Mouse (Mus musculus): Measurements from ENCODE around the gene Rph3al. TPM values are rescaled to one million over a fixed set of nuclear protein-coding genes. Genes with fewer than 3 reads are reported as not detected.

Rph3al gene
- polyA plus RNA-seq, 1 experiment from 2014 or later = 14.5 TPM

DNA sequence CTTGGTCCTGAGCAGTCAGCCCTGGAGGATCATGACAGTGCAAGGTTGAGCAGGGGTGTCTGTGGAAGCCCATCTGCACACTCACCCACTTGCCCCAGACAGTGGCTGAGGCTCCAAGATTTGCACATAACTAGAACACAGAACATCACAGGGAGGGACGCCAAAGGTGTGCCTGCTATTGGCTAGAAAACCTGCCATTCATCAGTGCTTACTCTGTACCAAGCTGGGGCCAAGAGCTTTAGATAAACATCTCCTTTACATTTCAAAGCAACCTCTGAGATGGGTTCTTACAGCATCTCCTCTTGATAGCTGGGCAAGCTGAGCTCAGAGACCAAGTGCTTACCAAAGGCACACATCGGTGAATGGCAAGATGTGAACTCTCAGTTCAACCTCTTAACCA lies 10.3 kb downstream of the Rph3al start:
- Histone ChIP-seq H3K36me3 (ENCODE audit: insufficient read depth, low read length) (no peaks in the 10 kb centered on the region), H3K9ac (ENCODE audit: low read depth, low read length) (no peak overlapping the region), H3K27me3 (ENCODE audit: insufficient read depth, low read length) (no peaks in the 10 kb centered on the region), H3K27ac (no peak overlapping the region), H3K4me3 (replicated peaks; ENCODE audit: low read depth, low read length) (no peak overlapping the region), H3K4me1 (replicated peaks; ENCODE audit: insufficient read depth, low read length) (no peaks in the 10 kb centered on the region; the same call in 1 of the 2 replicates), H3K9me3 (replicated peaks; ENCODE audit: low read length) (no peaks in the 10 kb centered on the region), H3K4me2 (ENCODE audit: low read length) (no peak overlapping the region)
- DNase-seq (ENCODE audit: low spot score) = no peak
- TF ChIP-seq CTCF (IDR thresholded peaks at IDR 0.05; ENCODE audit: low read depth) = no peak
- 93% methylated on average over 2 of the region's 2 CpGs for WGBS
- no peak for ATAC-seq (replicated peaks; ENCODE audit: low FRiP score, low read depth)

DNA sequence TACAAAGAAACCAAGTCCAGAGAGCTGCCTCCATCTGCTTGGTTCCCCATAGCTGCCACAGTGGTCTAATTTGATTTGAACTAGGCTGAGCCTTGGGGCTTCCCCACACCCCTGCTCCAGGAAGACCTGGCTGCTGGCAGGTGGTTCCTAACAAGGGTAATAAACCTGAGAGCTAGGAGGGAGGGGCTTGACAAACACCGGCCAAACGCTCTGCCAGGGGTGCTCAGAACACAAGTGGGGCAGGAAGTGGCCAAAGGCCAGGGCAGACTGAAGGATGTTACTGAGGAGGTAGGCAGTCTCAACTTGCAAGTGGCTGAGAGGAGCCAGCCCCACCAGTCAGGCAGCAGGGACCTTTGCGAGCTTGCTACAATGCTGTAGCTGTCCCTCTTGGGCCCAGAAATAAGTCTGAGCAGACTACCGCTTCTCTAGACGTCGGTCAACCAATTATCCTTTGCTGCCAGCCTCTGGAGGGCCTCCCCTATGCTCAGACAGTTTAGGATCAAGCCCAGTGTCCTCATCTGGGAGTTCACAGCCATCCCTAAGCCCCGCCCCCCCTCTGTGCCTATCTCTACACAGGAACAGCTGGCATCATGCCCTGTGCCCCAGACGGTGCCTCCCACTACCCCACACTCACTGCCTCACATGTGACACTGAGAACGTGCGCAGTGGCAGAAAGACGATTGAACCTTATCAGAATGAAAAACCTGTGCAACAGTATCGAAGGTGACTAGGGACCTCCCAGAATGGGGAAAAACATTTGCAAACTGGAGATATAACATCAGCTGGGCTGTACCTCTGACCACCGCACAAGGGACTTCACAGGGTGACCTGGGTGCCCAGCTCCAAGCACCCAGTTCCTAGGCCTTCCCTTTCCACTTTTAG lies 11.6 kb downstream of the Rph3al start:
- no peaks in the 10 kb centered on the region; the same call in 1 of the 2 replicates for H3K4me1 ChIP-seq (replicated peaks; ENCODE audit: insufficient read depth, low read length)
- no peak for TF ChIP-seq CTCF (IDR thresholded peaks at IDR 0.05; ENCODE audit: low read depth)
- 39% methylated on average over 13 of the region's 13 CpGs for WGBS
- ATAC-seq (replicated peaks; ENCODE audit: low FRiP score, low read depth) = 0 out of 2 replicates have a peak, but pooled peaks have one; percentile 11
- H3K4me2 ChIP-seq (ENCODE audit: low read length) = no peak overlapping the region
- H3K9ac ChIP-seq (ENCODE audit: low read depth, low read length) = no peak overlapping the region
- no peaks in the 10 kb centered on the region for H3K36me3 ChIP-seq (ENCODE audit: insufficient read depth, low read length)
- H3K27me3 ChIP-seq (ENCODE audit: insufficient read depth, low read length) = no peaks in the 10 kb centered on the region
- no peaks in the 10 kb centered on the region for H3K9me3 ChIP-seq (replicated peaks; ENCODE audit: low read length)
- H3K4me3 ChIP-seq (replicated peaks; ENCODE audit: low read depth, low read length) = no peak overlapping the region
- DNase-seq (ENCODE audit: low spot score) = no peak
- no peak overlapping the region for H3K27ac ChIP-seq

GRCm38 (mm10) chr11:75925801-75926200 lies 12.4 kb downstream of the Rph3al start:
- no peaks in the 10 kb centered on the region for H3K36me3 ChIP-seq (ENCODE audit: insufficient read depth, low read length)
- no peaks in the 10 kb centered on the region for H3K27me3 ChIP-seq (ENCODE audit: insufficient read depth, low read length)
- H3K27ac ChIP-seq = no peak overlapping the region
- H3K4me3 ChIP-seq (replicated peaks; ENCODE audit: low read depth, low read length) = no peak overlapping the region
- ATAC-seq (replicated peaks; ENCODE audit: low FRiP score, low read depth) (no peak), DNase-seq (ENCODE audit: low spot score) (no peak)
- no peaks in the 10 kb centered on the region for H3K9me3 ChIP-seq (replicated peaks; ENCODE audit: low read length)
- H3K9ac ChIP-seq (ENCODE audit: low read depth, low read length) = no peak overlapping the region
- 36% methylated on average over 7 of the region's 7 CpGs for WGBS
- no peak for TF ChIP-seq CTCF (IDR thresholded peaks at IDR 0.05; ENCODE audit: low read depth)
- no peak overlapping the region for H3K4me2 ChIP-seq (ENCODE audit: low read length)
- H3K4me1 ChIP-seq (replicated peaks; ENCODE audit: insufficient read depth, low read length) = no peaks in the 10 kb centered on the region; the same call in 1 of the 2 replicates

DNA sequence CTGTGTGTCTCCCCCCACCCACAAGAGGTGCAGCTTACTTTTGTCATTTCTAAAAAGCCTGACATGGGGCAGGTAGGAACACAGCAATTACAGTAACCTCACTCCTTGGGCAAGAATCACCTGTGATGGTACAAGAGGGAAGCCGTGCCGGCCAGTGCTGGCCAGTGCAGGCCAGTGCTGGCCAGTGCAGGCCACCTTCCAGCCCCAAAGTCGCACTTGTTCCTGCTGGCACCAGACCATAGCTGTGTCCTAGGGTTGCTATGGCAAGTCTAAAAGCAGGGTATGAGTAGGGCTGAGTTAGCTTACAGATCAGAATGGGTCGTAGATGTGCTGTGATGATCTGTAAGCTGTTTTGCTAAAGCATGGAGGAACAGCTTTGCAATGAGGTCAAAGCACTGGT lies 15.5 kb downstream of the Rph3al start:
- H3K4me3 ChIP-seq (replicated peaks; ENCODE audit: low read depth, low read length) = no peak overlapping the region
- H3K9me3 ChIP-seq (replicated peaks; ENCODE audit: low read length) = no peaks in the 10 kb centered on the region
- H3K36me3 ChIP-seq (ENCODE audit: insufficient read depth, low read length) = no peaks in the 10 kb centered on the region
- peak; percentile 65 for ATAC-seq (replicated peaks; ENCODE audit: low FRiP score, low read depth)
- no peak overlapping the region for H3K4me2 ChIP-seq (ENCODE audit: low read length)
- no peak for TF ChIP-seq CTCF (IDR thresholded peaks at IDR 0.05; ENCODE audit: low read depth)
- DNase-seq (ENCODE audit: low spot score) = no peak
- no peak overlapping the region for H3K9ac ChIP-seq (ENCODE audit: low read depth, low read length)
- no peaks in the 10 kb centered on the region; the same call in 1 of the 2 replicates for H3K4me1 ChIP-seq (replicated peaks; ENCODE audit: insufficient read depth, low read length)
- H3K27me3 ChIP-seq (ENCODE audit: insufficient read depth, low read length) = no peaks in the 10 kb centered on the region
- 0 out of 2 replicates have a peak overlapping the region, but pooled peaks have one; percentile 26 for H3K27ac ChIP-seq
- WGBS = 79% methylated on average over 4 of the region's 4 CpGs

DNA sequence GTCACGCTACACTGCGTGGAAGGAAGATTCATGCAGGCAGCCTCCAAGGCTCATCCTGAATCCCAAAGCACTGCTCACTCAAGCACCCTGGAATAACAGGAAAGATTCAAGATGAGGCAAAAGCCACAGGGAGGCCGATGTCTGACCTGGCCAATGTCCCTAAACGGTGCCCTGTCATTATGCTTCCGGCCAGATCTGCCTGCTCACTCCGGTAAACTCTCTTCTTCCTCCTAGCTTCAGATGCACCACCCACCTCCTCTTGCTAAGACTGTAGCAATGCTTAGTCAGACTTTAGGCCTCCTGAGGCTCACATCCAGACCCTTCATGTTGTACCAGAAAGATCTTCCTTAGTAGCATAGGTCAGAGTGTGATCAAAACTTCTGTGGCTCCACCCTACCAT lies 19.1 kb downstream of the Rph3al start:
- H3K27ac ChIP-seq = no peak overlapping the region
- no peaks in the 10 kb centered on the region for H3K36me3 ChIP-seq (ENCODE audit: insufficient read depth, low read length)
- no peaks in the 10 kb centered on the region for H3K9me3 ChIP-seq (replicated peaks; ENCODE audit: low read length)
- H3K4me3 ChIP-seq (replicated peaks; ENCODE audit: low read depth, low read length) = no peak overlapping the region
- 85% methylated on average over 6 of the region's 6 CpGs for WGBS
- no peaks in the 10 kb centered on the region for H3K27me3 ChIP-seq (ENCODE audit: insufficient read depth, low read length)
- ATAC-seq (replicated peaks; ENCODE audit: low FRiP score, low read depth) (no peak), DNase-seq (ENCODE audit: low spot score) (no peak)
- no peak overlapping the region for H3K4me2 ChIP-seq (ENCODE audit: low read length)
- TF ChIP-seq CTCF (IDR thresholded peaks at IDR 0.05; ENCODE audit: low read depth) = no peak
- no peak overlapping the region for H3K9ac ChIP-seq (ENCODE audit: low read depth, low read length)
- H3K4me1 ChIP-seq (replicated peaks; ENCODE audit: insufficient read depth, low read length) = no peaks in the 10 kb centered on the region

- 70% methylated on average over 3 of the region's 3 CpGs for WGBS
- no peak overlapping the region for H3K9ac ChIP-seq (ENCODE audit: low read depth, low read length)
These were observed 20.9 kb downstream of the Rph3al start for GRCm38 (mm10) chr11:75917340-75917739.

More at GRCm38 (mm10) chr11:75917340-75917739, 20.9 kb downstream of the Rph3al start:
- Histone ChIP-seq H3K4me3 (replicated peaks; ENCODE audit: low read depth, low read length) (no peak overlapping the region), H3K4me2 (ENCODE audit: low read length) (no peak overlapping the region), H3K9me3 (replicated peaks; ENCODE audit: low read length) (no peaks in the 10 kb centered on the region), H3K36me3 (ENCODE audit: insufficient read depth, low read length) (no peaks in the 10 kb centered on the region), H3K27ac (no peak overlapping the region), H3K4me1 (replicated peaks; ENCODE audit: insufficient read depth, low read length) (no peaks in the 10 kb centered on the region), H3K27me3 (ENCODE audit: insufficient read depth, low read length) (no peaks in the 10 kb centered on the region)
- ATAC-seq (replicated peaks; ENCODE audit: low FRiP score, low read depth) (no peak), DNase-seq (ENCODE audit: low spot score) (no peak)
- no peak for TF ChIP-seq CTCF (IDR thresholded peaks at IDR 0.05; ENCODE audit: low read depth)

Data from kidney, postnatal 0 days (tissue).